Mouse (Mus musculus) spleen, adult 2 months (tissue): ENCODE results near the gene Gdf11.

Experiments used
- CTCF ChIP-seq: fragments of 200-500 bp; IDR thresholded peaks from 2 replicates; pipeline ENCODE4 v1.5.1; 2011; ENCODE audit warnings: mild to moderate bottlenecking, inconsistent platforms; ENCODE audit not compliant: insufficient read depth, insufficient read length, insufficient replicate concordance; ENCODE audit errors: extremely low read depth
- POLR2A ChIP-seq: fragments of 200-500 bp; IDR thresholded peaks from 2 replicates; pipeline ENCODE4 v1.6.1; 2011; ENCODE audit warnings: low read depth, low read length, inconsistent platforms

DNA sequence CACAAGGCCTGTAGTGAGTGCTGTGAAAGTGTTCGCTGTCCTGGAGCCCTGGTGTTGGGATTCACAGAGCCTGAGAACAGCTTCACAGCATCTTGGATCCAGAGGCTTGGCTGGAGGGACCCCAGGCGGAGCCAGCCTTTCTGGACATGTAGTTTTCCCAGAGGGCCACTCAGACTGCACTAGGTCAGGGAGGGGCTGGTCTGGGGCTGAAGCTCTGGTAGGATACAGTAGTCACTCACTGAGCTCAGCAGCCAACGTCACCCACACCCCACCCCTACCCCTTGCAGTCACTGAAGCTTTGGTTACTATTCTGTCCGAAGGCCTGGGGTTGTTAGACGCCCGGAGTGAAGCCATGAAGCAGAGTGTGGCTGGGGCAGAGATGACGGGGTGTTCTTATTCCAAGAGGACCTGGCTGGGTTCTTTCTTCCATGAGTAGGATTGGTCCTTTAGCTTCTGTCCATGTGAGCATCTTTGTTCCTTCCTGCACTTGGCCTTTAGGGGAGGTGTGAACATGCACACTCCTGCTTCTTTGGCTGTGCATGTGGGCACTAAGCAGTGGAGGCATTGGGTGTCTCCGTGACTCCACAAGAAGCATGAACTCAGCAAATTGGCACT, 44.4 kb upstream of the Gdf11 start:
- TF ChIP-seq POLR2A (no peak), CTCF (no peak)
